Mouse (Mus musculus) heart, postnatal 0 days (tissue): ENCODE results near the gene Gm9972.

ENCODE experiments used
- CTCF ChIP-seq: IDR thresholded peaks from 2 replicates; pipeline ENCODE4 v1.5.1; 2016; ENCODE audit warnings: antibody characterized with exemption, control low read depth, low read depth
- EP300 ChIP-seq: IDR thresholded peaks from 2 replicates; pipeline ENCODE4 v1.6.1; 2016; ENCODE audit warnings: antibody characterized with exemption, low read depth

DNA sequence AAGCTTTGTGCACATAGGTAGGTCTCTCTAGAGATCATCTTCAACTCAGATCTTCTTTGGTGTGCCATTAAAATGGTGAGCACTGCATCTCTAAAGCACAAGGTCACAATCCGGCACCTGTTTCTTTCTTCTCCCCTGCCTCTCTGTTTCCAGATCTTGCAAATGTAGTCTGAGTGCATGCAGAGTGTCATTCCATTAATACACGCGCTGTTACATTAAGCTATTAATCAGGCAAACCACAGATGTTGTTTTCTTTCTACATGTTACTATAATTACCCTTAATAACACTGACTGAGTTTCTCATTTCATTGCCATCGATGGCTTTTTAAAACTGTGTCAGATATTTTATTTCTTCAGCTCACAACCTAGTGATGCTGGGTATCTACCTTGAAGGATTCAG lies 22.6 kb upstream of the Gm9972 start:
- TF ChIP-seq CTCF = no peak
- no peak for TF ChIP-seq EP300
